Mouse (Mus musculus) hematopoietic multipotent progenitor cell, adult 10-12 weeks (in vitro differentiated cells): ENCODE results near the gene Rnf115. TPM values are rescaled to one million over a fixed set of nuclear protein-coding genes. Genes with fewer than 3 reads are reported as not detected.

Experiments used
- polyA plus RNA-seq: library from polyadenylated mRNA; stranded (reverse); fragments of >175 nt; gene quantifications from 2 replicates; pipeline ENCODE4 v1.2.3, GENCODE M21; 2012; ENCODE audit warnings: low replicate concordance

The Rnf115 gene
- 25.0 and 42.4 TPM in 2 replicates for polyA plus RNA-seq

GRCm38 (mm10) chr3:96727343-96727827 lies at the start of gene Rnf115, which contains the start of gene Polr3c:
Gene Rnf115, plus strand, starts transcription at chr3:96727664.
Gene Polr3c, minus strand, starts transcription at chr3:96727628.

GRCm38 (mm10) chr3:96696198-96696765 lies 31.2 kb upstream of the Rnf115 start, which contains the start of gene Pias3:
Gene Pias3, plus strand, starts transcription at chr3:96696384.

GRCm38 (mm10) chr3:96707903-96708683 lies 19.4 kb upstream of the Rnf115 start, which contains the start of gene Nudt17:
Gene Nudt17, minus strand, starts transcription at chr3:96708562.

GRCm38 (mm10) chr3:96828984-96829383 lies 101.5 kb downstream of the Rnf115 start, which contains the start of the genes Pdzk1 and Cd160:
Gene Pdzk1, plus strand, starts transcription at chr3:96829284.
Gene Cd160, minus strand, starts transcription at chr3:96829351.

Other genes starting within 250 kb of the Rnf115 start
- gene Hfe2, start 202.5 kb upstream of the Rnf115 start, polyA plus RNA-seq, result 1.5 and 2.1 TPM in 2 replicates
- 34.0 and 55.7 TPM in 2 replicates for gene Txnip, start 169.7 kb upstream of the Rnf115 start, polyA plus RNA-seq
- gene Gm16253, start 150.7 kb upstream of the Rnf115 start, polyA plus RNA-seq, result not detected in 2 replicates
- 19.9 and 30.0 TPM in 2 replicates for gene Polr3gl, start 133.5 kb upstream of the Rnf115 start, polyA plus RNA-seq
- 0.06 and 0.07 TPM in 2 replicates for gene Ankrd34a, start 131.0 kb upstream of the Rnf115 start, polyA plus RNA-seq
- gene Lix1l, start 126.5 kb upstream of the Rnf115 start, polyA plus RNA-seq, result 0.42 and 0.54 TPM in 2 replicates
- gene Rbm8a, start 97.7 kb upstream of the Rnf115 start, polyA plus RNA-seq, result 13.2 and 89.9 TPM in 2 replicates
- 3.6 and 5.2 TPM in 2 replicates for gene Pex11b, start 92.3 kb upstream of the Rnf115 start, polyA plus RNA-seq
- 0.11 TPM in 1 of 2 replicates, not detected in the other for gene Gm42957, start 92.2 kb upstream of the Rnf115 start, polyA plus RNA-seq
- gene Itga10, start 82.1 kb upstream of the Rnf115 start, polyA plus RNA-seq, result 0.09 and 0.31 TPM in 2 replicates
- 0.35 and 0.87 TPM in 2 replicates for gene Ankrd35, start 57.5 kb upstream of the Rnf115 start, polyA plus RNA-seq
- gene Pias3, start 31.3 kb upstream of the Rnf115 start, polyA plus RNA-seq, result 56.0 and 58.8 TPM in 2 replicates
- 2.5 and 4.1 TPM in 2 replicates for gene Nudt17, start 19.1 kb upstream of the Rnf115 start, polyA plus RNA-seq
- gene Polr3c, start within 50 bp of the Rnf115 start, polyA plus RNA-seq, result 6.8 and 7.4 TPM in 2 replicates
- gene Pdzk1, start 101.6 kb downstream of the Rnf115 start, polyA plus RNA-seq, result 0.04 TPM in 1 of 2 replicates, not detected in the other
- 7.3 and 8.0 TPM in 2 replicates for gene Cd160, start 101.7 kb downstream of the Rnf115 start, polyA plus RNA-seq
- 0.09 TPM in 1 of 2 replicates, not detected in the other for gene Gja5, start 177.0 kb downstream of the Rnf115 start, polyA plus RNA-seq
- 1.4 and 2.8 TPM in 2 replicates for gene Gpr89, start 177.7 kb downstream of the Rnf115 start, polyA plus RNA-seq
- gene Gja8, start 198.4 kb downstream of the Rnf115 start, polyA plus RNA-seq, result 0.02 TPM in 1 of 2 replicates, not detected in the other